In genomic region chr5:101765390-101765901, GRCm38 (mm10) we compare ENCODE assay signal across 8 mouse cellular contexts. TPM values are rescaled to one million over a fixed set of nuclear protein-coding genes. Genes with fewer than 3 reads are reported as not detected.
DNase-seq lines count a peak whose midpoint lies in the region; ATAC-seq and TF ChIP-seq lines count a peak whose summit lies in the region.

No protein-coding gene starts in this region.

- peak overlapping the region; percentile 51 for H3K4me3 ChIP-seq in erythroblast, embryonic 14.5 days (replicated peaks)
- H3K4me3 ChIP-seq in forebrain, postnatal 0 days (ENCODE audit: low read depth, low read length): peak overlapping the region; percentile 77
- peak overlapping the region; percentile 72 for H3K4me3 ChIP-seq in hindbrain, embryonic 14.5 days (replicated peaks; ENCODE audit: low read length)
- peak overlapping the region; percentile 66 for H3K4me3 ChIP-seq in liver, embryonic 11.5 days (ENCODE audit: low read depth, low read length)

- 3% methylated on average over 36 of the region's 45 CpGs for WGBS in forebrain, postnatal 0 days
- under 1% methylated on average over 34 of the region's 45 CpGs for WGBS in hindbrain, embryonic 14.5 days
- WGBS in liver, embryonic 11.5 days: 3% methylated on average over 42 of the region's 45 CpGs

- peak; percentile 56 for DNase-seq in brain, adult 2 months (ENCODE audit: low read depth, low spot score)
- peak; percentile 21 for DNase-seq in forebrain, postnatal 0 days
- no peak for DNase-seq in hindbrain, embryonic 14.5 days (ENCODE audit: low spot score)
- DNase-seq in liver, embryonic 11.5 days (ENCODE audit: low spot score): no peak
- no peak for DNase-seq in left cerebral cortex, postnatal 36 days (ENCODE audit: low spot score in 2 of 2)

- H3K36me3 ChIP-seq in erythroblast, embryonic 14.5 days (ENCODE audit: control insufficient read depth): no peaks in the 10 kb centered on the region
- no peaks in the 10 kb centered on the region for H3K36me3 ChIP-seq in forebrain, postnatal 0 days (ENCODE audit: insufficient read depth)
- no peaks in the 10 kb centered on the region for H3K36me3 ChIP-seq in hindbrain, embryonic 14.5 days (replicated peaks; ENCODE audit: control insufficient read depth, insufficient read depth)
- no peaks in the 10 kb centered on the region for H3K36me3 ChIP-seq in liver, embryonic 11.5 days (ENCODE audit: control insufficient read depth, insufficient read depth, low read length)

- H3K27ac ChIP-seq in forebrain, postnatal 0 days (ENCODE audit: low read depth, low read length): no peak overlapping the region
- H3K27ac ChIP-seq in hindbrain, embryonic 14.5 days: no peak overlapping the region
- no peak overlapping the region for H3K27ac ChIP-seq in liver, embryonic 11.5 days (ENCODE audit: low read depth, low read length)

- ATAC-seq in erythroblast, adult 5-6 weeks (replicated peaks; ENCODE audit: low FRiP score, poor library complexity, severe bottlenecking): no peak
- ATAC-seq in forebrain, postnatal 0 days: 0 out of 2 replicates have a peak, but pooled peaks have one; percentile 1
- no peak for ATAC-seq in hindbrain, embryonic 14.5 days (ENCODE audit: low FRiP score)
- peak; percentile 43 for ATAC-seq in liver, embryonic 11.5 days (replicated peaks; ENCODE audit: low FRiP score)
- 0 out of 2 replicates have a peak, but pooled peaks have one; percentile 6 for ATAC-seq in monocyte, adult 5-6 weeks (replicated peaks; ENCODE audit: insufficient number of reproducible peaks, low FRiP score, low TSS enrichment, poor library complexity, severe bottlenecking)

- H3K4me1 ChIP-seq in erythroblast, embryonic 14.5 days (ENCODE audit: control insufficient read depth): peaks cover 10% of the 10 kb centered on the region
- H3K4me1 ChIP-seq in forebrain, postnatal 0 days (ENCODE audit: insufficient read depth): 0 out of 2 replicates have a peak, but pooled peaks cover 5% of the 10 kb centered on the region
- peaks cover 5% of the 10 kb centered on the region; the same call in 1 of the 2 replicates for H3K4me1 ChIP-seq in hindbrain, embryonic 14.5 days (replicated peaks; ENCODE audit: control insufficient read depth, insufficient read depth, low read length)
- 0 out of 2 replicates have a peak, but pooled peaks cover 2% of the 10 kb centered on the region for H3K4me1 ChIP-seq in liver, embryonic 11.5 days (replicated peaks; ENCODE audit: control insufficient read depth, insufficient read depth, low read length)

- H3K4me2 ChIP-seq in forebrain, postnatal 0 days (ENCODE audit: low read depth): peak overlapping the region; percentile 97
- peak overlapping the region; percentile 99 for H3K4me2 ChIP-seq in hindbrain, embryonic 14.5 days (replicated peaks)
- H3K4me2 ChIP-seq in liver, embryonic 11.5 days: peak overlapping the region; percentile 95

- no peak for TF ChIP-seq CTCF in forebrain, postnatal 0 days (IDR thresholded peaks at IDR 0.05; ENCODE audit: low read depth)

- intact Hi-C loops in left cerebral cortex, postnatal 36 days (cut with DNase I): no loop called here

- peaks cover 82% of the 10 kb centered on the region for H3K27me3 ChIP-seq in erythroblast, embryonic 14.5 days (ENCODE audit: control insufficient read depth)
- H3K27me3 ChIP-seq in forebrain, postnatal 0 days (ENCODE audit: insufficient read depth, low read length): peaks cover 26% of the 10 kb centered on the region
- H3K27me3 ChIP-seq in hindbrain, embryonic 14.5 days (ENCODE audit: control insufficient read depth, insufficient read depth, low read length): peaks cover 71% of the 10 kb centered on the region
- H3K27me3 ChIP-seq in liver, embryonic 11.5 days (replicated peaks; ENCODE audit: control insufficient read depth, insufficient read depth, low read length): peaks cover 63% of the 10 kb centered on the region

- peak overlapping the region; percentile 62 for H3K9ac ChIP-seq in forebrain, postnatal 0 days
- H3K9ac ChIP-seq in hindbrain, embryonic 14.5 days: peak overlapping the region; percentile 66
- H3K9ac ChIP-seq in liver, embryonic 11.5 days (ENCODE audit: low read depth, low read length): peak overlapping the region; percentile 30; the same call in 1 of the 2 replicates

- no peaks in the 10 kb centered on the region for H3K9me3 ChIP-seq in erythroblast, embryonic 14.5 days (ENCODE audit: control insufficient read depth, low read length)
- H3K9me3 ChIP-seq in forebrain, postnatal 0 days (ENCODE audit: low read length): no peaks in the 10 kb centered on the region
- H3K9me3 ChIP-seq in hindbrain, embryonic 14.5 days (ENCODE audit: control insufficient read depth, low read length): no peaks in the 10 kb centered on the region
- no peaks in the 10 kb centered on the region for H3K9me3 ChIP-seq in liver, embryonic 11.5 days (ENCODE audit: control insufficient read depth, low read length)

RNA-seq across cellular contexts. Expression of gene Cds1, which starts 0.5 kb away (rescaled TPM):
- not detected in 2 replicates for polyA plus RNA-seq in erythroblast, embryonic 14.5 days (2012)
- total RNA-seq in erythroblast, adult 5-6 weeks (2015; ENCODE audit: low replicate concordance): not detected in 2 replicates
- 1.2 TPM in 1 of 2 replicates, not detected in the other for total RNA-seq in erythroblast, adult 5-6 weeks (2017; ENCODE audit: low replicate concordance)
- 11.8 and 13.5 TPM in 2 replicates for total RNA-seq in forebrain, postnatal 0 days (2014; rRNA removed)
- 6.5 and 9.6 TPM in 2 replicates for polyA plus RNA-seq in forebrain, postnatal 0 days (2015; fragmentation: Nextera tagmentation; extraction: Ambion mirVana)
- 8.6 and 9.8 TPM in 2 replicates for polyA plus RNA-seq in hindbrain, embryonic 14.5 days (2014; fragmentation: Nextera tagmentation; extraction: Ambion mirVana)
- 0.23 and 0.36 TPM in 2 replicates for polyA plus RNA-seq in liver, embryonic 11.5 days (2014; fragmentation: Nextera tagmentation; extraction: Ambion mirVana)
- 1.9 to 4.5 TPM (median 2.5 TPM) in 3 replicates for total RNA-seq in monocyte, adult 5-6 weeks (2017)
- total RNA-seq in left cerebral cortex, postnatal 36 days (2021): 10 to 100 TPM; 77.5 to 94.7 TPM

Comparison
In these comparisons a context has a peak if more than half of its experiments do, and no peak if none do; other contexts are left out.
1. ATAC-seq: peak in forebrain, postnatal 0 days (single experiment), liver, embryonic 11.5 days (single experiment) and monocyte, adult 5-6 weeks (single experiment); none in erythroblast, adult 5-6 weeks (single experiment) and hindbrain, embryonic 14.5 days (single experiment).
2. DNase-seq: peak in brain, adult 2 months (single experiment) and forebrain, postnatal 0 days (single experiment); none in hindbrain, embryonic 14.5 days (single experiment), liver, embryonic 11.5 days (single experiment) and left cerebral cortex, postnatal 36 days (0 of 2).
3. Peak in every context shown above with its lines, with median percentiles within 50 percentile points of each other: H3K4me3 ChIP-seq, H3K4me2 ChIP-seq and H3K9ac ChIP-seq.